Mouse (Mus musculus) layer of hippocampus, postnatal 25 days (tissue): ENCODE measurements around the gene Wdr75. TPM values are rescaled to one million over a fixed set of nuclear protein-coding genes. Genes with fewer than 3 reads are reported as not detected.

ENCODE experiments used
- DNase-seq, 2 experiments: peaks; one replicate each; pipeline ENCODE4 v3.0.0; 2022; ENCODE audit warnings: mixed read lengths in 2 of 2, low spot score in 1 of 2; ENCODE audit errors: extremely low spot score in 1 of 2
- total RNA-seq, 2 experiments: library from RNA; stranded (reverse); gene quantifications; 2 replicates each; pipeline ENCODE4 v1.2.3; 2021

The Wdr75 gene
- total RNA-seq, 2 experiments from 2014 or later, result 40.1 to 48.3 TPM

DNA sequence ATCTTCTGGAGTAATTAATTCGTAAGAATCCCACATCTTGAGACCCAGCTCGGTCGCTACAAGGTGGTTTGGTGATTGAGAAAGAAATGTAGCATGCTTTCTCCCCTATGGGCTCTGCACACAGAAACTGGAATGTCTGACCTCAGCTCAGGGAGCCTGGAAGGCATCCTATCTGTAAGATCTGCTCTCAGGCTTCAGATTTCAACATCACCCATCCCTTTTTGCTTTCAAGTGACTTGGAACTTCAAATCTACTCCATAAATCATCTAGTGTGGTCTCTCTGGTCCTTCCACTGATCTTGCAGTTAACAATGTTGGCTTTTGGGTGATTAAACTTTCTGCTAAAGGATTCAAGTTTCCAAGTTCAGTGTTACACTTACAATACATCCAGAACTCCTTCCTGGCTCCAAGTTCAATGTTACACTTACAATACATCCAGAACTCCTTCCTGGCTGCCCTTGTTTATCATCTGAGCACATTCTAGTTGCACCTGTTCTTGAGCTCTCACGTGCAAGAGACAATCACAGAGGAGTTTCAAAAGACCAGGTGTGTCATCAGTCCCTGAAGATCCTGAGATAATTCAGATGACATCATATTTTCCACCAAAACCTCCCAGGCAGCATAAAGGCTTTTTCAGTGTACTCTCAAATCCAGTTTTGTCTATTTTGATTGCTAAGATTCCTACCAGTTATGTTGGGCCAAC lies 40.5 kb downstream of the Wdr75 start:
- no peak for DNase-seq

- peak; percentile 6 to 8 for DNase-seq
Measured at GRCm38 (mm10) chr1:45837736-45838135, 42.8 kb downstream of the Wdr75 start.

GRCm38 (mm10) chr1:45838271-45838670 lies 43.3 kb downstream of the Wdr75 start:
- no peak for DNase-seq

- DNase-seq, result no peak
Measured at GRCm38 (mm10) chr1:45845466-45845865, 50.5 kb downstream of the Wdr75 start.

- no peak for DNase-seq
Measured at GRCm38 (mm10) chr1:45858038-45858437, 63.1 kb downstream of the Wdr75 start.

DNA sequence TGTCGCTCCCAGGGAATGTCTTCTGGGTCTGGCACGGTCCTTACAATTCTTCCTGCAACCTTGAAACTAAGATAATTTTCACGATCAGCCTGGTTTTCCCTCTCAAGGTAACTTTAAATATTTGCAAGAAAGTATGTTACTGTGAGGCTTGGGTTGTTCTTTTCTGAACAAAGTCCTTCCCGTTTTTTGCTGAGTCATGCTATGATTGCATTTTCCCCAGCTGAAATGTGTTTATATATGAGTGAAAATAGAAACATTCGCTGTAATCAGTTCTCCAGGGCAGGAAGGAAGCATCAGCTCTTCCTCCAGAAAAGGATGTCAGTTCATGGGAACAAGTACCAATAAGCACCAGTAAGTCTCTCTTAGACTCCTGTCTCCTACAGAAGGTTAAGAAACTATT lies 65.4 kb downstream of the Wdr75 start:
- DNase-seq, result no peak

GRCm38 (mm10) chr1:45861162-45861561 lies 66.2 kb downstream of the Wdr75 start:
- DNase-seq, result no peak

DNA sequence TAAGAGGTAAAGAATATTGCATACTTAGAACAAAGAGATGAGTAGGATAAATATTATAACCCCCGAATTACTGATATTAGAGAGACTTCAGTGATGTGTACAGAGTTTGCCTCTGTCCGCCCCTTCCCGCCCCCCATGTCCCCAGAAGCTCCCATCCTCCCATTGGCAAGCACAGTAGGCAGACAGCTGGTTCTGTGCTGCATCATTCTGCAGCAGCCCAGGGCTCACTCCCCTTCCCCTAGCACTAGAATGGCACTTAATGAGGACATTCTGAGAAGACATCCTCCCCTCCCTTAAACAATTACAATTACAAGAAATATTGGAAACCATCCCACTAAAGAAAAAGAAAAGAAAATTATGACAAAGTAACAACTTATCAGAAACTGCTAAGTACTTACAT lies 68.7 kb downstream of the Wdr75 start:
- DNase-seq, result no peak

GRCm38 (mm10) chr1:45864564-45865014 lies 69.6 kb downstream of the Wdr75 start:
- no peak for DNase-seq

DNA sequence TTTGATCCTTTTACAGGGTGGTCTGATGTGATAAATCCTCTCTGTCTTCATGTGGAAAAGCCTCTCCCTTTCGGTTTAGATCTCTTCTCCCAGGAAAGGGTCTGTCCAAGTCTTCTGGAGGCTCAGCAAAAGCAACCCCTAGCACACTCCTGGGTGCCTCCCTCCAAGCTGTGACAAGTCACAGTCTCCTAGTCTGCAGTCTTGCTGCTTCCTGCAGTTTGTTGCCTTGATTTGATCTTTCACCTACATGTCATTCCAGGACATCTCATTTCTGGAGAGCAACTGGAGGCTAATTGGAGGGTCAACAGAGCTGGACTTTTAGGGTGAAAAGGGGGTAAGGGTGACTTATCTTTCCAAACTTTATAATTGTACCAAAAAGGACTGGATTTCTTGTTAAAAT lies 70.3 kb downstream of the Wdr75 start:
- no peak for DNase-seq

GRCm38 (mm10) chr1:45865727-45866126 lies 70.8 kb downstream of the Wdr75 start:
- no peak for DNase-seq

DNA sequence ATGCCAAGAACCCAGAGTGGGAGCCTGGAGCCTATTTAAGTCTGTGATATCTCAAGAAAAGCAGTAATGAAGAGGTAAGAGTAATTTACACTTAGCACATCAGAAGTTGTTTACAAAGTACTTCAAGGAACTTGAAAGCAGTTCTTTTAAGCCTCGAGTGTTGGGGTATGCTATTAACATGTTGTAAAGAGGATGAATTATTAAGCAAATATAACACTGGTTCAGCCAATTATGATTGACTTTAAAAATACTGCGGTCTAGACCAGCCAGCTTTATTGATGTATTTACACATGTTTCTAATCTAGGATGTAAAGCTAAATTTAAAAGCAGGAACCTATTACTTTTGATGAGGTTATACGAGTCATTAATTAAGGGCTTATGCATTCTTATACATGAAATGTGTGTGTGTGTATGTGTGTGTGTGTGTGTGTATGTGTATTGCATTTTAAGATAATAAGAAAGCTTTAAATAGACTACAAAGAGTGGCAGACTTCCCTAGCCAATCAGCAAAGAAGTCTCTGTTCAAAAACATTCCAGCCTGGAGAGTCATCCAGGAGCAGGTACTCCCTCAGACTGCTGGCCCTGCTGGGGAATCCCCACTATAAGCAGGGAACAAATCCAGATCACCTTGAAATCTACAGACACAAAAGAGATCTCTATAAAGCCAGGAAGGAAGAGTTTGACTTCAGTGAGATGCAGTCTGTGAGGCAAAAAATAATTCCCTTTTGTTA lies 71.5 kb downstream of the Wdr75 start:
- DNase-seq, result no peak

DNA sequence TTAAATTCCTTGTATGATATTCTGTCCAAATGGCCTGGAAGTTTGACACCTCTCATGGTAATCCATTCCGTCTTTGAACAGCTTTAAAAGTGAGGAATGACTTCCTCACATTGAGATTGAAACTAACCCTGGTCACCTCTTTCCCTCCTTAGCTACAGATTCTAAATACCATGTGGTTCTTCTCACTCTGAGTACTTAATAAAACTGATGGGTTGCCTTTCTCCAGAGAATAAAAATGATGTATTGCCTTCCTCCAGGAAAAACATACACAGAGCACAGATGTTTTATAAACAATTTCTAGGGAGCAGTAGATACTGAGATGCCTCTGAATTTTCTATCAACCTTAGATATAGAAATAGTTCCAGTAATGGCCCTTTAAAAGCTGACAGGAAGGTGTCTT lies 73.1 kb downstream of the Wdr75 start:
- DNase-seq, result no peak

GRCm38 (mm10) chr1:45868479-45869137 lies 73.6 kb downstream of the Wdr75 start:
- no peak for DNase-seq

Other genes starting within 250 kb of the Wdr75 start
- gene Gm5269, start 95.1 kb downstream of the Wdr75 start, total RNA-seq, result not detected
- 10 to 100 TPM; 10.3 to 12.1 TPM for gene Slc40a1, start 131.4 kb downstream of the Wdr75 start, total RNA-seq